Comparison of ENCODE assay signal across 9 mouse cellular contexts in the genomic region with DNA sequence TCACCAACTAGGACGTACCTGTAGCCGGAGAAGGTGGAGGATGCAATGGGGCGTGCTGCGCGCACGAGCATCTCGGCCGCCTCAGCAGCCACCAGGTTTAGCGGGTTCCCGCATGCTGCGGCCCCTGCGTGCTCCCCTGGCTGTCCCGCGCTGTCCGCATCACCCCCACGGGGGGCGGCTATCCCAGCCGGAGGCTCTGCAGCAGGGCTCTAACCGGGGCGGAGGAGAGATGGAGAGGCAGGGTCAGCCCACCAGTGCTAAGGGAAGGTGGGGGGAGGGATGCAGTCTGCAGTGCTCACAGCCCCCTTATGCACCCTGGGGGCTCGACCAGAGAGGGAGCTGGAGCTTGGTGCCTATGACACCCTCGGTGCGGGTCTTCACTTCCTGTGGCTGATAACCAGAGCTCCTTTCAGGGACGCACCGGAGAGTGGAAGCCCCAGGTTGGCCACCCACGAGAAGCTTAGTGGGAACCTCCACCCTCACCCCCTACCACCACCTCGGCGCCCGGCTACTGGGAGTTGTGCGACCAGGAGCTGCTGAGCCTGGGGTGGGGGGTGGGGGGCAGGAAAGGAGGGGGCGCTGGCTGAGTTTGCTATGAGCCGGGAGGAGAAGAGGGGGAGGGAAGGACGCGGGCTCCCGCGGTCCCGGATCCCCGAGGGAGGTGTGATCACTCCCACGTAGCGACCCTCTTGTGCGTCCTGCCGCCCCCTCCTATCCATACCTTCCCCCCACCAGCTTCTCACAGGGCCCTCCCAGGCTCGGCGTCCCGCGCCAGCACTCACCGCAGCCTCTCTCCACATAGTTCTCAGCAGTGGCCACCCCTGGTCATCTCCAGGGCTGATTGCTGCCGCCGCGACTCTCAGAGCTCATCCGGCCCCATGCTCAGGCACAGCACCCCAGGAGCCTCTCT. TPM values are rescaled to one million over a fixed set of nuclear protein-coding genes. Genes with fewer than 3 reads are reported as not detected.
DNase-seq lines count a peak whose midpoint lies in the region; ATAC-seq and TF ChIP-seq lines count a peak whose summit lies in the region.
"Had no signal": no experiment of that assay in that cellular context is flagged by ENCODE, and none has a peak within 500 bp of the region (broad histone marks: within the 10 kb centered on the region; RNA-seq: fewer than 3 reads in every experiment).

No protein-coding gene starts in this region.

- no peak for TF ChIP-seq EP300 in ES-Bruce4 (IDR thresholded peaks at IDR 0.05; ENCODE audit: insufficient read depth, low read depth, low read length)

- ATAC-seq in forebrain, embryonic 13.5 days = peak; percentile 58
- ATAC-seq in neural tube, embryonic 14.5 days (ENCODE audit: low read depth) = peak; percentile 44

- peak overlapping the region; percentile 17 for H3K9ac ChIP-seq in ES-Bruce4 (ENCODE audit: low read depth, poor library complexity, severe bottlenecking)
- peak overlapping the region; percentile 43 for H3K9ac ChIP-seq in forebrain, embryonic 13.5 days
- H3K9ac ChIP-seq in neural tube, embryonic 14.5 days (replicated peaks; ENCODE audit: low read depth, low read length) = peak overlapping the region; percentile 62

- no peak for TF ChIP-seq POLR2A in ES-Bruce4 (IDR thresholded peaks at IDR 0.05; ENCODE audit: insufficient read depth, low read length)

- H3K27me3 ChIP-seq in ES-Bruce4 (ENCODE audit: control insufficient read depth, insufficient read depth, low read length, poor library complexity, severe bottlenecking) = peaks cover 8% of the 10 kb centered on the region
- H3K27me3 ChIP-seq in forebrain, embryonic 13.5 days = peaks cover 66% of the 10 kb centered on the region
- H3K27me3 ChIP-seq in neural tube, embryonic 14.5 days (ENCODE audit: control insufficient read depth, insufficient read depth, low read length) = peaks cover 23% of the 10 kb centered on the region

- H3K9me3 ChIP-seq in ES-Bruce4 (replicated peaks; ENCODE audit: control insufficient read depth, insufficient read depth, low read length, poor library complexity, severe bottlenecking) = no peaks in the 10 kb centered on the region
- no peaks in the 10 kb centered on the region for H3K9me3 ChIP-seq in forebrain, embryonic 13.5 days (replicated peaks)
- H3K9me3 ChIP-seq in neural tube, embryonic 14.5 days (ENCODE audit: control insufficient read depth, low read length) = no peaks in the 10 kb centered on the region

- H3K4me2 ChIP-seq in forebrain, embryonic 13.5 days = peak overlapping the region; percentile 74
- H3K4me2 ChIP-seq in neural tube, embryonic 14.5 days (ENCODE audit: low read depth, low read length) = peak overlapping the region; percentile 74

- TF ChIP-seq CTCF in ES-Bruce4 (IDR thresholded peaks at IDR 0.05; ENCODE audit: low read depth, low read length) = no peak
- no peak for TF ChIP-seq CTCF in left cerebral cortex, adult 2 months (IDR thresholded peaks at IDR 0.05)

- no peaks in the 10 kb centered on the region for H3K36me3 ChIP-seq in ES-Bruce4 (ENCODE audit: control insufficient read depth, insufficient read depth, low read length, poor library complexity, severe bottlenecking)
- H3K36me3 ChIP-seq in forebrain, embryonic 13.5 days (ENCODE audit: poor library complexity, severe bottlenecking) = no peaks in the 10 kb centered on the region
- H3K36me3 ChIP-seq in neural tube, embryonic 14.5 days (ENCODE audit: control insufficient read depth, insufficient read depth, low read length) = no peaks in the 10 kb centered on the region

- no peaks in the 10 kb centered on the region for H3K4me1 ChIP-seq in ES-Bruce4 (ENCODE audit: control insufficient read depth, insufficient read depth, low read length)
- peaks cover 29% of the 10 kb centered on the region for H3K4me1 ChIP-seq in forebrain, embryonic 13.5 days
- H3K4me1 ChIP-seq in neural tube, embryonic 14.5 days (ENCODE audit: control insufficient read depth, insufficient read depth, low read length) = peaks cover 7% of the 10 kb centered on the region

- no peak overlapping the region for H3K27ac ChIP-seq in ES-Bruce4 (ENCODE audit: insufficient read depth, low read length)
- H3K27ac ChIP-seq in forebrain, embryonic 13.5 days = no peak overlapping the region
- peak overlapping the region; percentile 98 for H3K27ac ChIP-seq in left cerebral cortex, adult 2 months
- peak overlapping the region; percentile 72 for H3K27ac ChIP-seq in neural tube, embryonic 14.5 days (ENCODE audit: low read depth, low read length)

- under 1% methylated on average over 39 of the region's 51 CpGs for WGBS in forebrain, embryonic 13.5 days
- WGBS in neural tube, embryonic 14.5 days = 1% methylated on average over 45 of the region's 51 CpGs

- intact Hi-C loops in left cerebral cortex, adult 2 months (cut with DNase I) = loop anchor here (1.0 to 10.0 kb wide), 8 partner anchors 41 to 1111 kb away; no protein-coding TSS in a partner anchor

- H3K4me3 ChIP-seq in ES-Bruce4 (ENCODE audit: low read depth, low read length) = peak overlapping the region; percentile 64
- peak overlapping the region; percentile 46 for H3K4me3 ChIP-seq in forebrain, embryonic 13.5 days
- H3K4me3 ChIP-seq in left cerebral cortex, adult 2 months = peak overlapping the region; percentile 69
- peak overlapping the region; percentile 51 for H3K4me3 ChIP-seq in neural tube, embryonic 14.5 days (ENCODE audit: low read depth, low read length)

- DNase-seq in heart, adult 11 months = peak; percentile 87
- DNase-seq in heart, adult 18-20 months = no peak
- peak; percentile 58 to 66 for DNase-seq in left cerebral cortex, adult 2 months (ENCODE audit: extremely low spot score in 1 of 2, low spot score in 2 of 2)
- no peak for DNase-seq in thymus, postnatal 36 days
- DNase-seq in ovary, postnatal 14 days (ENCODE audit: low spot score) = no peak

RNA-seq across cellular contexts. Expression of a gene that starts 1.1 kb away (rescaled TPM):
- total RNA-seq in heart, adult 18-20 months (2021) = under 1 TPM; 0.23 to 0.25 TPM
- polyA plus RNA-seq in ES-Bruce4 (2011; ENCODE audit: insufficient read depth, insufficient read length, low read depth, missing spikeins) = 0.37 and 0.39 TPM in 2 replicates
- 1.3 and 2.2 TPM in 2 replicates for polyA plus RNA-seq in forebrain, embryonic 13.5 days (2015; fragmentation: Nextera tagmentation; extraction: Ambion mirVana)
- 100 to 1,000 TPM; 274 to 277 TPM for total RNA-seq in left cerebral cortex, adult 2 months (2021)
- 8.2 and 11.0 TPM in 2 replicates for polyA plus RNA-seq in neural tube, embryonic 14.5 days (2014; fragmentation: Nextera tagmentation; extraction: Ambion mirVana)
- polyA plus RNA-seq: liver, embryonic 16.5 days had no signal

Comparison
In these comparisons a context has a peak if more than half of its experiments do, and no peak if none do; other contexts are left out.
1. DNase-seq: peak in heart, adult 11 months (single experiment) and left cerebral cortex, adult 2 months (2 of 2); none in heart, adult 18-20 months (0 of 2), thymus, postnatal 36 days (0 of 2) and ovary, postnatal 14 days (single experiment).
2. H3K27ac ChIP-seq: peak in left cerebral cortex, adult 2 months (single experiment) and neural tube, embryonic 14.5 days (single experiment); none in ES-Bruce4 (single experiment) and forebrain, embryonic 13.5 days (single experiment).
3. Peak in every context shown above with its lines, with median percentiles within 50 percentile points of each other: H3K4me3 ChIP-seq and H3K9ac ChIP-seq.